Mouse (Mus musculus): ENCODE results near the gene Slc36a3. TPM values are rescaled to one million over a fixed set of nuclear protein-coding genes. Genes with fewer than 3 reads are reported as not detected.
"Not testable (repeated sequence)": the region's sequence is repeated elsewhere in the genome, so short reads cannot be mapped to it uniquely, and the experiment has no call there.

Slc36a3 gene
- polyA plus RNA-seq, 1 experiment from 2014 or later, result not detected

- DNase-seq (peak; percentile 9), ATAC-seq (ENCODE audit: insufficient read depth) (no peak)
- Histone ChIP-seq H3K9ac (no peak overlapping the region), H3K4me3 (ENCODE audit: low read depth, low read length) (no peak overlapping the region), H3K4me2 (no peak overlapping the region), H3K27ac (ENCODE audit: low read depth) (no peak overlapping the region), H3K36me3 (ENCODE audit: insufficient read depth) (no peaks in the 10 kb centered on the region), H3K4me1 (ENCODE audit: insufficient read depth) (no peaks in the 10 kb centered on the region), H3K9me3 (ENCODE audit: low read depth, low read length) (no peaks in the 10 kb centered on the region), H3K27me3 (ENCODE audit: insufficient read depth, low read length) (no peaks in the 10 kb centered on the region)
- 74% methylated on average over 8 of the region's 8 CpGs for WGBS
- TF ChIP-seq CTCF (IDR thresholded peaks at IDR 0.05; ENCODE audit: low read depth), result no peak
Observed at GRCm38 (mm10) chr11:55120821-55121271, 30.7 kb downstream of the Slc36a3 start.

- no peak for ATAC-seq (ENCODE audit: insufficient read depth)
- no peak for TF ChIP-seq CTCF (IDR thresholded peaks at IDR 0.05; ENCODE audit: low read depth)
- DNase-seq, result no peak
Observed at GRCm38 (mm10) chr11:55120279-55120678, 31.2 kb downstream of the Slc36a3 start.

GRCm38 (mm10) chr11:55117031-55117430 lies 34.5 kb downstream of the Slc36a3 start:
- H3K4me3 ChIP-seq (ENCODE audit: low read depth, low read length), result no peak overlapping the region
- no peaks in the 10 kb centered on the region for H3K36me3 ChIP-seq (ENCODE audit: insufficient read depth)
- H3K27me3 ChIP-seq (ENCODE audit: insufficient read depth, low read length), result no peaks in the 10 kb centered on the region
- 86% methylated on average over 2 of the region's 2 CpGs for WGBS
- TF ChIP-seq CTCF (IDR thresholded peaks at IDR 0.05; ENCODE audit: low read depth), result no peak
- no peaks in the 10 kb centered on the region for H3K9me3 ChIP-seq (ENCODE audit: low read depth, low read length)
- DNase-seq, result no peak
- H3K9ac ChIP-seq, result no peak overlapping the region
- no peak overlapping the region for H3K4me2 ChIP-seq
- 0 out of 2 replicates have a peak, but pooled peaks cover 3% of the 10 kb centered on the region for H3K4me1 ChIP-seq (ENCODE audit: insufficient read depth)
- H3K27ac ChIP-seq (ENCODE audit: low read depth), result no peak overlapping the region
- ATAC-seq (ENCODE audit: insufficient read depth), result no peak

More at GRCm38 (mm10) chr11:55120279-55120678, 31.2 kb downstream of the Slc36a3 start:
- no peak overlapping the region for H3K4me2 ChIP-seq
- H3K36me3 ChIP-seq (ENCODE audit: insufficient read depth), result no peaks in the 10 kb centered on the region
- H3K27ac ChIP-seq (ENCODE audit: low read depth), result 0 out of 2 replicates have a peak overlapping the region, but pooled peaks have one; percentile 8
- H3K9ac ChIP-seq, result no peak overlapping the region
- H3K27me3 ChIP-seq (ENCODE audit: insufficient read depth, low read length), result no peaks in the 10 kb centered on the region
- no peak overlapping the region for H3K4me3 ChIP-seq (ENCODE audit: low read depth, low read length)
- H3K4me1 ChIP-seq (ENCODE audit: insufficient read depth), result no peaks in the 10 kb centered on the region
- no peaks in the 10 kb centered on the region for H3K9me3 ChIP-seq (ENCODE audit: low read depth, low read length)

- Histone ChIP-seq H3K27ac (ENCODE audit: low read depth) (no peak overlapping the region), H3K27me3 (ENCODE audit: insufficient read depth, low read length) (no peaks in the 10 kb centered on the region), H3K4me1 (ENCODE audit: insufficient read depth) (0 out of 2 replicates have a peak, but pooled peaks cover 3% of the 10 kb centered on the region), H3K4me2 (no peak overlapping the region), H3K9ac (no peak overlapping the region), H3K9me3 (ENCODE audit: low read depth, low read length) (no peaks in the 10 kb centered on the region), H3K36me3 (ENCODE audit: insufficient read depth) (no peaks in the 10 kb centered on the region), H3K4me3 (ENCODE audit: low read depth, low read length) (no peak overlapping the region)
- no peak for ATAC-seq (ENCODE audit: insufficient read depth)
- DNase-seq, result no peak
- WGBS, result 88% methylated on average over 3 of the region's 3 CpGs
- no peak for TF ChIP-seq CTCF (IDR thresholded peaks at IDR 0.05; ENCODE audit: low read depth)
Observed at GRCm38 (mm10) chr11:55116004-55116403, 35.5 kb downstream of the Slc36a3 start.

- H3K4me2 ChIP-seq, result no peak overlapping the region
- no peaks in the 10 kb centered on the region for H3K36me3 ChIP-seq (ENCODE audit: insufficient read depth)
- WGBS, result 64% methylated on average over 2 of the region's 2 CpGs
- no peaks in the 10 kb centered on the region for H3K9me3 ChIP-seq (ENCODE audit: low read depth, low read length)
- H3K4me3 ChIP-seq (ENCODE audit: low read depth, low read length), result no peak overlapping the region
- ATAC-seq (ENCODE audit: insufficient read depth), result no peak
- DNase-seq, result no peak
- 0 out of 2 replicates have a peak, but pooled peaks cover 3% of the 10 kb centered on the region for H3K4me1 ChIP-seq (ENCODE audit: insufficient read depth)
- H3K9ac ChIP-seq, result no peak overlapping the region
- no peak for TF ChIP-seq CTCF (IDR thresholded peaks at IDR 0.05; ENCODE audit: low read depth)
- H3K27ac ChIP-seq (ENCODE audit: low read depth), result no peak overlapping the region
- no peaks in the 10 kb centered on the region for H3K27me3 ChIP-seq (ENCODE audit: insufficient read depth, low read length)
Observed at GRCm38 (mm10) chr11:55114291-55114690, 37.2 kb downstream of the Slc36a3 start.

- H3K4me1 ChIP-seq (ENCODE audit: insufficient read depth); H3K27me3 ChIP-seq (ENCODE audit: insufficient read depth, low read length); H3K36me3 ChIP-seq (ENCODE audit: insufficient read depth); H3K9me3 ChIP-seq (ENCODE audit: low read depth, low read length); DNase-seq; ATAC-seq (ENCODE audit: insufficient read depth); H3K9ac ChIP-seq; H3K4me2 ChIP-seq; H3K4me3 ChIP-seq (ENCODE audit: low read depth, low read length): not testable (repeated sequence)
- peak overlapping the region; percentile 70 for H3K27ac ChIP-seq (ENCODE audit: low read depth)
- WGBS, result 12% methylated on average over 4 of the region's 4 CpGs
Observed at GRCm38 (mm10) chr11:55113861-55114250, 37.7 kb downstream of the Slc36a3 start.

- no peak for TF ChIP-seq CTCF (IDR thresholded peaks at IDR 0.05; ENCODE audit: low read depth)
- Histone ChIP-seq H3K9ac (no peak overlapping the region), H3K27me3 (ENCODE audit: insufficient read depth, low read length) (no peaks in the 10 kb centered on the region), H3K36me3 (ENCODE audit: insufficient read depth) (no peaks in the 10 kb centered on the region), H3K4me3 (ENCODE audit: low read depth, low read length) (no peak overlapping the region), H3K4me2 (no peak overlapping the region), H3K27ac (ENCODE audit: low read depth) (peak overlapping the region; percentile 70), H3K9me3 (ENCODE audit: low read depth, low read length) (no peaks in the 10 kb centered on the region), H3K4me1 (ENCODE audit: insufficient read depth) (0 out of 2 replicates have a peak, but pooled peaks cover 3% of the 10 kb centered on the region)
- ATAC-seq (ENCODE audit: insufficient read depth) (peak; percentile 51; the same call in 1 of the 2 replicates), DNase-seq (peak; percentile 44)
- 40% methylated on average over 7 of the region's 7 CpGs for WGBS
Observed at GRCm38 (mm10) chr11:55113209-55113860, 38.2 kb downstream of the Slc36a3 start.

Data from lung, embryonic 14.5 days (tissue).